Mouse (Mus musculus) erythroblast, embryonic 14.5 days (primary cell): Measurements from ENCODE around the gene Cds1. TPM values are rescaled to one million over a fixed set of nuclear protein-coding genes. Genes with fewer than 3 reads are reported as not detected.

ENCODE experiments used
- H3K27me3 ChIP-seq: 2 replicates; pipeline ENCODE4 v1.6.1; 2012; ENCODE audit warnings: inconsistent platforms; ENCODE audit not compliant: control insufficient read depth
- H3K36me3 ChIP-seq: 2 replicates; pipeline ENCODE4 v1.6.1; 2012; ENCODE audit warnings: mild to moderate bottlenecking, inconsistent platforms; ENCODE audit not compliant: control insufficient read depth
- H3K4me1 ChIP-seq: 2 replicates; pipeline ENCODE4 v1.6.1; 2012; ENCODE audit warnings: inconsistent platforms; ENCODE audit not compliant: control insufficient read depth
- H3K4me3 ChIP-seq: replicated peaks from 2 replicates; pipeline ENCODE3; 2012; ENCODE audit warnings: moderate library complexity, mild to moderate bottlenecking, inconsistent platforms
- H3K9me3 ChIP-seq: 2 replicates; pipeline ENCODE4 v1.6.1; 2012; ENCODE audit warnings: low read length, inconsistent platforms, mixed read lengths; ENCODE audit not compliant: control insufficient read depth
- GATA1 ChIP-seq: IDR thresholded peaks from 2 replicates; pipeline ENCODE4 v1.6.1; 2012; ENCODE audit warnings: low read length, inconsistent platforms, mixed read lengths
- TAL1 ChIP-seq: IDR thresholded peaks from 3 replicates; pipeline ENCODE4 v1.6.1; 2012; ENCODE audit warnings: low read length, inconsistent platforms, mixed read lengths
- polyA plus RNA-seq: library from polyadenylated mRNA; stranded (reverse); fragments of >175 nt; gene quantifications from 2 replicates; pipeline ENCODE4 v1.2.3, GENCODE M21; 2012

Cds1 gene
- polyA plus RNA-seq, result not detected in 2 replicates

DNA sequence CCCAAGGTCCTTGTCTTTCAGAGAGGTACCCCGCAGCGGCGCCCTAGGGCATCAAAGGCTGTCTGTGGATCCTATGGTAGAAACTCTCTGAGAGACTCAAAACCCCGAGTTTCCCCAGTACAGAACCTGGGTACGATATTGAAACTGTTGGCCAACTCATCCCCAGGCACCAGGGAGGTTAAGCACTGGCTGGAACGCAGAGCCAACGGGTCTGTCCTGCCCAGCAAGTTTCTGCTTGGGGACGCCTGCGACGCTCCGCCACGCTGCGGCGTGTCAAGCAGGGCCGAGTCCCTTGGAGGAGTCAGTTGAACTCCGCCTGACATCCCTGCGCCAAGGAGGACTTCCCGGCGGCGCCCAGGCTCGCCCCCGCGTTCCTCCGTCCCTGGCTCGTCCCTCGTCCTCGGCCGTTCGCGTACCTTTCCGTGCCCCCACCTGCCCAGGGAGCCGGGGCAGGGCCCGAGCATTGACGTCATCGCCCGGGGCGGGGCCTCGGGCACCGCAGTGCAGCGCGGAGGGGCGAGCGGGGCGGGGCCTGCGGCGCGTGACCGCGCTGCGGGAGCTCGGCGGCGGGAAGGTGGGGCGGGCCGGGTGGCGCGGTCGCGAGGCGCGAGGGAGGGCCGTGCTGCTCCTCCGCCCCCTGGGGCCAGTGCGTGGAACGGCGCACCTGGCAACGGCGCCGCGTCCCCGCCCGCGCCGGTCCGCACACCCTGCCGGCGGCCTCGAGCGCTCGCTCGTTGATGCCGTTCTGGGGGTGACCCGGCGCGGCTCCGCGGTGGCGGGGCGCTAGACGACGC lies at the start of gene Cds1:
Gene Cds1, plus strand, starts transcription at position 577 of the 794 bp plus-strand sequence.
- peaks cover 85% of the 10 kb centered on the region for H3K27me3 ChIP-seq

DNA sequence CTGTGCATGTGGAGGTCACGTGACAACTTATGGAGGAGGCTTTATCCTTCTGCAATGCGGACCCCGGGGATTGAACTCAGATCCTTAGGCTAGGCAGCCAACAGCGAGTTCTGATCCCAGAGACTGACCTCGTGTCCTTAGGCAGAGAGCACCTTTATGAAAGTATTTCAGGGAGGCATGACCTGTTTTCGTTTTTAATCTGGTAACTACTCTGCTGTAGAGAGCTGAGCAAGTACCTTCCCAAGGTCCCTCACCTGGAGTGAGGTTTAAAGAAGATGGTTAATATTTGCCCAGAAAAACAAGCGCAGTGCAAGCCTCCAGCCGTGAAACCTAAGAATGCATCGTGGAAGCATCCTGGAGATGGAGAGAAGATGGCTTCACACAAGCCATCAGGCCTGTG lies 40.7 kb upstream of the Cds1 start:
- Histone ChIP-seq H3K9me3 (no peaks in the 10 kb centered on the region), H3K4me1 (no peaks in the 10 kb centered on the region), H3K27me3 (no peaks in the 10 kb centered on the region), H3K36me3 (no peaks in the 10 kb centered on the region), H3K4me3 (no peak overlapping the region)
- TF ChIP-seq TAL1, result no peak
- no peak for TF ChIP-seq GATA1

More for the DNA sequence above, at the start of gene Cds1:
- Histone ChIP-seq H3K4me1 (peaks cover 10% of the 10 kb centered on the region), H3K9me3 (no peaks in the 10 kb centered on the region), H3K4me3 (peak within 1 kb of the TSS; percentile 51), H3K36me3 (no peaks in the 10 kb centered on the region)
- no peak for TF ChIP-seq TAL1
- no peak for TF ChIP-seq GATA1

DNA sequence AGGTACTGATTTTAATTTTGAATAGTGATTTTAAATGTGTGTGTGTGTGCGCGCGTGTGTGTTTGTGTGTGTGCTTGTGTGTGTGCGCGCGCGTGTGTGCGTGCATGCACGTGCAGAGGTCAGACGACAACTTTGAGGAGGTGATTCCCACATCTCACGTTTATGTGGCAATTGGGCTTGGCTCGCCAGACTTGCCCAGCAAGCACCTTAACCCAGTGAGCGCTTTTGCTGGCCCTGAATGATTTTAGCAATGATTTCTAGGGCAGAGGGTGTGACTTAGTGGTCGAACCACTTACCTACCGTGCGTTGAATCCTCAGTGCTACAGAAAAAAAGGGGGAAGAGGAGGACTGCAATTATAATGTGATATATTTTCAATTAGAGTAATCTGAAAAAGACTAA lies 40.2 kb upstream of the Cds1 start:
- H3K36me3 ChIP-seq, result no peaks in the 10 kb centered on the region

DNA sequence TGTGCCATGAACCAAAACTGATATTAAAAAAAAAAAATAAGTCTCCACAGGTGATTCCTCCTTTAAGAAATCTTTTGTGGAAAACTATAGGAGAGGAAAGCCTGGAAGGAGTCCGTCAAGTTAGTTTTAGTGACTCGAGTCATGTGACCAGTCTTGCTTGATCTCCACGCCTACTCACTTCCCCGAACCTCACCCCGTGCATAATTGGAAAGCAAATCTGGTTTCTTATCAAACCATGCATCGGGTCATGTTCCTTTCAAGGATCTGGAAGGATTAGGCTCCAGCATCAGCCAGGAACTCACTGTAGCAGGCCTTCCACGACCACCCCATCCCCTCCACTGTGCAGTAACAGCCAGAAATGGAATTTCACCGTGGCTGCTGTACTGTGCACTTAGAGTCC lies 39.2 kb upstream of the Cds1 start:
- Histone ChIP-seq H3K9me3 (no peaks in the 10 kb centered on the region), H3K36me3 (no peaks in the 10 kb centered on the region), H3K27me3 (no peaks in the 10 kb centered on the region), H3K4me3 (no peak overlapping the region), H3K4me1 (no peaks in the 10 kb centered on the region)
- no peak for TF ChIP-seq TAL1
- TF ChIP-seq GATA1, result no peak

More for the DNA sequence above, 40.2 kb upstream of the Cds1 start:
- Histone ChIP-seq H3K27me3 (no peaks in the 10 kb centered on the region), H3K4me1 (no peaks in the 10 kb centered on the region), H3K9me3 (no peaks in the 10 kb centered on the region), H3K4me3 (no peak overlapping the region)
- TF ChIP-seq GATA1 (no peak), TAL1 (no peak)

DNA sequence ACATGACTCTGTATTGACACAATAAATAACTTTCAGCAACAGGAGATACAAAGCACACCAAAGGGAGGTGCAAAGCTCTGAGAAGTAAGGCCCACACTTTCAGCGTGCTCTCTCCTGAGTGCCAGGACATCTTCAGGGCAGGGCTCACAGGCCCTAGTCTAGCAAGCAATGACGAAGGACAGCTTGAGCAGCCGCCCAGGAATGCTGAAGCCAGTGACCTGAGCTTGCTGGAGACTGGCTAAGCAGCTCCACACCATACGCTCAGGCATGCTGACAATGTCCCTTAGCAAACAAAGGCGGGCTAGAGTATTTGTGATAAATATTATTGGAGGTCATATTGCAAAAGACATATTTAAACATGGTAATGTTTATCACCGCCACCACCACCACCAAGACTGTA lies 38.6 kb upstream of the Cds1 start:
- no peak overlapping the region for H3K4me3 ChIP-seq

DNA sequence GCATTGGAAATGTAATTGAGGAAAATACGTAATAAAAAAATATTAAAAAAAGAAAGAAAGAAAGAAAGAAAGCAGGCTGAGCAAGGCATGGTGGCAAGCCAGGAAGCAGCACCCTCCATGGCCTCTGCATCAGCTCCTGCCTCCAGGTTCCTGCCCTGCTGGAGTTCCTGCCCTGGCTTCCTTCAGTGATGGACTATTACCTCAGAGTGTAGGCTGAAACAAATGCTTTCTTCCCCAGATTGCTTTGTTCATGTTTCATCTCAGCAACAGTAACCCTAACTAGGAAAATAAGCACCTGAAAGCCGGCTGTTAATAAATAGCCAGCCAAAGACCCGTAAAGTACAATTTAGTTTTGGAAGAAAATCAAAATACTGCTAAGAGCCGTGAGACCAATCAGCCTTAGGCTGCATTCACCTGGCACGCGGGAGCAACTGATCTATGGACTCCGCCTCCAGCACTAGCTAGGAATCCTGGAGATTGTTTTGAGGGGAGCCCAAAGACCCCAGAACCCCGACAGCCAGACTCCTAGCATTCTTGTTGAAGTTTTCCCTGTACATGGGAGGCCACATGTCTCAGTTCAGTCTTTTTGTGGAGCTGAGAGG lies 36.5 kb upstream of the Cds1 start:
- TF ChIP-seq GATA1 (no peak), TAL1 (no peak)
- H3K36me3 ChIP-seq, result no peaks in the 10 kb centered on the region
- no peak overlapping the region for H3K4me3 ChIP-seq
- no peaks in the 10 kb centered on the region for H3K4me1 ChIP-seq
- H3K27me3 ChIP-seq, result no peaks in the 10 kb centered on the region
- H3K9me3 ChIP-seq, result no peaks in the 10 kb centered on the region

More for the DNA sequence above, 38.6 kb upstream of the Cds1 start:
- Histone ChIP-seq H3K27me3 (no peaks in the 10 kb centered on the region), H3K9me3 (no peaks in the 10 kb centered on the region), H3K36me3 (no peaks in the 10 kb centered on the region), H3K4me1 (no peaks in the 10 kb centered on the region)
- no peak for TF ChIP-seq GATA1
- no peak for TF ChIP-seq TAL1

DNA sequence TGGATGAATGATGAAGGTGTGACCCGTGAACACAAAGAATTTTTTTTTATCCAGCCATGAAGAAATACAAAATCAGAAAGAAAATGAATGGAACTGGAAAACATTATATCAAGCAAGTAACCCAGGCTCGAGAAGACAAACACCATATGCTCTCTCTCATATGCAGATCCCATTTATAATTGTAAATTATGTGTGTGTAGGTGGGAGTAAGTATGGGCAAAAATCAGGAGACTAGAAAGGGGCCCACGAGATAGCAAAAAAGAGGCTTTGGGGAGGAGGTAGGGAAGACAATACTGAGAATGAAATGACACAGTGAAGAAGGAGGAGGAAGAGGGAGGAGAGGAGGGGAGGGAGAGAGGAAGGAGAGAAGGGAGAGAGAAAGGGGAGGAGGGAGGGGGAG lies 27.6 kb upstream of the Cds1 start:
- TF ChIP-seq GATA1, result no peak
- TF ChIP-seq TAL1, result no peak
- no peak overlapping the region for H3K4me3 ChIP-seq
- H3K36me3 ChIP-seq, result no peaks in the 10 kb centered on the region
- H3K9me3 ChIP-seq, result peaks cover 3% of the 10 kb centered on the region
- no peaks in the 10 kb centered on the region for H3K4me1 ChIP-seq
- H3K27me3 ChIP-seq, result no peaks in the 10 kb centered on the region

DNA sequence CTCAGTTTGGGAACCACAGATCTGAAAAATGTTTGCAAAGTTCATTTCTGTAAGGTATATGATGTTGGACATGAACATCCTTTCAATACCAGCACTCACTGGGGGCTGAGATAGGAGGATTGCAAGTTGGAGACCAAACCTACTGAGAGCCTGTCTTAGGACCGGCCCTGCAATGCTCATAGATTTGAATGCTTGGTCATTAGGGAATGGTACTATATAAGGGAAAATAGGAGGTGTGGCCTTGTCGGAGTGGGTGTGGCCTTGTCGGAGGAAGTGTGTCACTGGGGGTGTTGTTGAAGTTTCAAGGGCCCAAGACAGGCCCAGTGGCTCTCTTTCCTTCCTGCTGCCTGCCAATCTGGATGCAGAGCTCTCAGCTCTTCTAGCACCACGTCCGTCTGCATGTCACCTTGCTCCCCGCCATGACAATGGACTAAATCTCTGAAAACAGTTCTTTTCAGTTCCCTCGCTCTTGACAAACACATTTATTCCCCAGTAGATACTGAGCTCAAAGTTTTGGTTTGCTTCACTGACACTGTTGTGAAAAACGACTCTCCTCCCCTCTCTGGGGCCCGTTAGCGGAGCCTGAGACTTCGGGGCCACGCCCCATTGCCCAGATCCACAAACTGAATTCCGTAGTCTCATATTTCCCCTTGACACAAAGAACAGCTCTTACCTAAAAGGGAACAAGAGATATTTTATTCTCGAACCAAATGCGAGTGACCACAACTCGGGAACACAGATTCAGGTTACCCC lies 24.3 kb upstream of the Cds1 start:
- H3K27me3 ChIP-seq, result no peaks in the 10 kb centered on the region
- no peaks in the 10 kb centered on the region for H3K36me3 ChIP-seq
- no peak overlapping the region for H3K4me3 ChIP-seq
- TF ChIP-seq TAL1 (no peak), GATA1 (no peak)
- peaks cover 3% of the 10 kb centered on the region for H3K9me3 ChIP-seq
- H3K4me1 ChIP-seq, result no peaks in the 10 kb centered on the region

DNA sequence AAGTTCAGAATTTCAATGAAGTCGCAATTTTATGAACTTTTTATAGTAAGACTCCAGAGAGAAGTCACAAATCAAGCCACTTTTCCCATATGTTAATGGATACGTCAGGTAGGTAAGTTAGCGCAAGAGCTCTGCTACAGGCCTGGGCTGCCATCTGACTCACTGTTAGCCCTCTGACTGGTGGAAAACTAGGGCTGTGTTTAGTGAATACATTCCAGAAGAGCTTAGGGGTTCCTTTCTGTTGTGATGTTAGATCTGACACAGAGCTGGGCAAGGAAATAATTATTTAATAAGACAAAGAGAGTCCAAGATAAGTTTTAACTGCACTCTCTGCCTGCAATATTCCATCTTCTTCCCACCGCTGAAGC lies 23.7 kb upstream of the Cds1 start:
- no peaks in the 10 kb centered on the region for H3K4me1 ChIP-seq
- no peaks in the 10 kb centered on the region; the same call in 1 of the 2 replicates for H3K27me3 ChIP-seq
- H3K9me3 ChIP-seq, result peaks cover 3% of the 10 kb centered on the region
- no peak overlapping the region for H3K4me3 ChIP-seq
- H3K36me3 ChIP-seq, result no peaks in the 10 kb centered on the region
- no peak for TF ChIP-seq GATA1
- no peak for TF ChIP-seq TAL1
